Mouse (Mus musculus): ENCODE results near the gene Lrrc17.
"Not testable (repeated sequence)": the region's sequence is repeated elsewhere in the genome, so short reads cannot be mapped to it uniquely, and the experiment has no call there.

Gene Lrrc17

DNA sequence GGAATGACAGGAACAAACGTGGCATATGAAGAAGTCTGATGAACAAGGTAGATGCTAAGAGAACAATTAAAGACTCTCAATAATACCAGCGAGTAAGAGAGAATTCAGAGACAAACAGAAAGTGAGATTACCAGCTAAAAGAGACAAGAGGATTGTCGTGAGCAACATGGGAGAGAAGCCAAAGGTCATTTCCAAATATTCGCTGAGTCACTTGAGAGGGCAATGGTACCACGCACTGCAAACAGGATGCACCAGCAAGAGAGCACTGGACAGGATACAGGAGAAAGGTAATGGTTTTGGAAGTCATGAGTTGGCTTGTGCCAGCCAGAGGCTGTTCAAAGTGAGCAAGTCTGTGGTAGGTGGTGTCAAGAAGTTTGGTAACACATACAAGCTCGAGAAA, 62.6 kb downstream of the Lrrc17 start:
- in situ Hi-C loops (cut with MboI, MseI): no loop called here

GRCm38 (mm10) chr5:21608311-21609304, 65.2 kb downstream of the Lrrc17 start:
- in situ Hi-C loops (cut with MboI, MseI): no loop called here

DNA sequence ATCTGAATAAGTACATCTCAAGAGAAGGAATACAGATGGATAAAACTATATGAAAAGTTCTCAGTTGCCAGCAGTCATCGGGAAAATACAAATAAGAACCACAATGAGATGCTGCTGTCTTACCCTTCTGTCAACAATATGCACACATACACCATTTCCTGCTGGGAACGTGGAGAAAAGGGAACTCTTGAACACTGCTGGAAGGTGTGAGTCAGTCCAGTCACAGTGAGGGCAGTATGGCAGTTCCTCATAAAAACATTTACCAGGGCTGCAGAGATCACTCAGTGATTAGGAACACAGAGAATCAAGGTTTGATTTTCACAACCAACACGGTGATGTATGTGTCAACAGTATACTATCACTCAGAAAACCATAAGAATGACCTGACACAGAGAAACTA, 67.6 kb downstream of the Lrrc17 start:
- in situ Hi-C loops (cut with MboI, MseI): no loop called here

- in situ Hi-C loops (cut with MboI, MseI): not testable (repeated sequence)
Observed at GRCm38 (mm10) chr5:21614299-21614698, 70.9 kb downstream of the Lrrc17 start.

- in situ Hi-C loops (cut with MboI, MseI): no loop called here
Observed at GRCm38 (mm10) chr5:21616450-21617009, 73.2 kb downstream of the Lrrc17 start.

All from T-helper 2 cell (primary cell).